Mouse (Mus musculus) layer of hippocampus, postnatal 10 days (tissue): ENCODE measurements around the gene 1700020N01Rik. TPM values are rescaled to one million over a fixed set of nuclear protein-coding genes. Genes with fewer than 3 reads are reported as not detected.
A peak's percentile ranks its signal among the peaks of the same experiment; 100 is the strongest.

ENCODE experiments used
- DNase-seq, 2 experiments: peaks; one replicate each; pipeline ENCODE4 v3.0.0; 2021; ENCODE audit warnings: low spot score in 2 of 2
- total RNA-seq, 2 experiments: library from RNA; stranded (reverse); gene quantifications; 2 replicates each; pipeline ENCODE4 v1.2.3; 2021

1700020N01Rik gene
- total RNA-seq, 2 experiments from 2014 or later = not detected

- DNase-seq = peak; percentile 55 to 65
These were observed 8.0 kb downstream of the 1700020N01Rik start for GRCm38 (mm10) chr10:21600931-21601330.

GRCm38 (mm10) chr10:21604476-21604875, 11.5 kb downstream of the 1700020N01Rik start:
- DNase-seq = no peak

DNA sequence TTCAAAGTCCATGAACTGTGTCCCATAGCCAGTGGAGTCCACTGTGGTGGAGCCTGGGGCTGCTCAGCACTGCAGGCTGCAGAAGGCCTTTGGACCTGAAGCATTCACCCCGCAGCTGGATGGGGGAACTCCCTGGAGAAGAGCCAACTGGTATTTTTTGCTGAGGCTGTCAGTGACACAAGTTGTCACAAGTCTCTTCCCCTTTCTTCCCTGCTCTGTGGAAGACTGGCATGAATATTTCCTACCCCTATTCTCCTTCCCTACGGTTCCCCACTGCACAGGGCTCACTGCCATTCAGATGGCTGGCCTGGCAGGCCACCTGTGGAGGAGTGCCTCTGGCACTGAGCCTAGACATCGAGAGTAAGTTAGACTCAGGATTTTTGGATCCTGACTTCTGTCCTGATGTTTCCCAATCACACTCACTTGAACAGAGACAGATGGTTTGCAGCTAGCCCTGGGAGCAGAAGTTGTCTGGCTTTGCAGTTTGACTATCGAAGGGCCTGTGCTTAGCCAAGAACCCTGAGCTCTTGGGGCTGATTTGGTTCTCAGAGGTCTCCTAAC, 12.1 kb downstream of the 1700020N01Rik start:
- peak; percentile 45 to 54 for DNase-seq

GRCm38 (mm10) chr10:21605601-21606000, 12.7 kb downstream of the 1700020N01Rik start:
- no peak for DNase-seq

DNA sequence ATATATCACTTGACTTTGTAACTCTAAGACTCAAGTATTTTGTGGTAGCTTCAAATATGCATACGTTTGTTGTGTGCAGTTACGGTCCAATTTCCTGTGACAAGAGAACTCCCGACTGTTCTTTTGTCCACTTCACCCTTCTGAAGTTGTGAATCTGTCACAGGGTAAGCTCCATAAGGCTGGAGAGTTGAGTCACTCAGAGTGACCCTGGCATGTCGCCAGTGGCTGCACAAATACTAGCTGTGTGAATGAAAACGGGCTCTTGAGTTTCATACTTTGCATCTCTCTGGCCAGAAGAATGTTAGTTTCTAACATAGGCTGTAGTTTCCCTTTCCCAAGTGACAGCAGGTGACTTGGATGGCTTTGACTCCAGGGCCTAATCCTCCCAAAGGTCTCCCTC, 14.0 kb downstream of the 1700020N01Rik start:
- no peak for DNase-seq

GRCm38 (mm10) chr10:21609583-21609982, 16.6 kb downstream of the 1700020N01Rik start:
- DNase-seq = no peak

- DNase-seq = no peak
These were observed 20.3 kb downstream of the 1700020N01Rik start for GRCm38 (mm10) chr10:21613021-21613860.

DNA sequence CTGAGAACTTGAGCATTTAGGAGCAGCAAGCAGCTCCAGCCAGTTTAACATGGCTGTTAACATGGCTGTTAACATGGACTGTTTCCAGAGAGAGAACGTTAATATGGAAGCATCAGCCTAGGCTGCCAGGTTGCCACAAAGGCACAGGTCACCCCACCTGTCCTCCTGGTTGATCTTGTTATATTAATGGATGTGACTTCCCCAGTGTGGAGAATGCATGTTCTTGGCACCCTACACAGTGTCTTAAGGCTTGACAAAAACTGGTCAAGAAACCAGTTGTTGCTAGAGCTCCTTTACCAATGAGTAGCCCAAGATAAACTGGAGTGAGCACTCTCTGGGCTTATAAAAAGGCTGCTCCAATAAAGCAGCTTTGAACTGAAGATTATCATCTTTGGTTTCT, 21.6 kb downstream of the 1700020N01Rik start:
- no peak for DNase-seq

DNA sequence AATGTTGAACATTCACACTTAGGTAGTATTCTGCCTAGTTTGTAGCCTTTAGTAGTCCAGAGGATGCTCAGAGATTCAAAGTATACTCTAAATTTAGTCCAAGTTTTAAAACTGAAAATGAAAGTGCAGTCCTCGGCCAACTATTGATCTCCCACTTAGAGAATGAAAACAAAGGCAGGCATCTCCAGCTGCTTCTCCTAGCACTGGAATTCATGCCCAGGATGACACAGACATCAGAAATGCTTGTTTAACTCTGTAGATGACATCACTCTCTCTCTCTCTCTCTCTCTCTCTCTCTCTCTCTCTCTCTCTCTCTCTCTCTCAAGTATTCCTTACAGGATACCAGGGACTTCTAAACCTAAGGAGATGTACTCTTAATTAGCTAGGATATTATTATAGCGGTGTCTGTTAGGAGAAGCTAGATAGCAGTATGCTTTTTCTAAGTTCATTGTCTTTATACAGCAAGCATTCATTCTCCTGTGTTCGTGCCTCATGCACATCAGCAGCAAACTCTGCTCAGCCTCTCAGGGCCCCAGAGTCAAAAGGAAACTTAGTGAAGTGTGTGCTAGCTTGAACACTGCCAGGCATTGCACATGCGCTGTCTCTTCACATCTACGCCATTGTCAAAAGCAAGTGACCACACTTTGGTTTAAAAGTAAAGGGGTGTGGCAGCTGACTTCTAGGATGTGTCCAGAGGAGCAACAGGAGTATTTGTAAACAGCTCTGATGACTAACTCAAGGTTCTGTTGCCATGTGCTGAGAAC, 26.0 kb downstream of the 1700020N01Rik start:
- DNase-seq = no peak

DNA sequence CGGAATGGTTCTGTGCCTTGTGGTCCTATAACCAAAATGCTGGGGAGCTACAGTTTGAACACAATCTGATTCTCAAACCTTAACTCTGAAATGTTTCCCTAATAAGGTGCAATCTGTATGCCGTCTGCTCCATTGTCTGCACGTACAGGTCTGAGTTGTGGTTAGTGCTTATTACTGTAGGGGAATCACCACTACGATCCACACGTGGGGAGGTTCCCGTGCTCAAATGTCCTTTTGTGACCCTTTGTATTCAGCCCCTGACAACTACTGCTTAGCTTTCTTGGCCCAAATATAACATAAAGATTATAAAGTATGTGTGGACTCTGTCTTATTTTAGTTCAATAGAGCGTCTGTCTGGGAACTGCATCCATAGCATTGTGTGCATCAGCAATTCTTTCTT, 29.1 kb downstream of the 1700020N01Rik start:
- DNase-seq = no peak

- no peak for DNase-seq
These were observed 35.6 kb downstream of the 1700020N01Rik start for GRCm38 (mm10) chr10:21628555-21628954.

- DNase-seq = no peak
These were observed 36.2 kb downstream of the 1700020N01Rik start for GRCm38 (mm10) chr10:21629031-21629740.

GRCm38 (mm10) chr10:21631481-21631880, 38.5 kb downstream of the 1700020N01Rik start:
- no peak for DNase-seq

DNA sequence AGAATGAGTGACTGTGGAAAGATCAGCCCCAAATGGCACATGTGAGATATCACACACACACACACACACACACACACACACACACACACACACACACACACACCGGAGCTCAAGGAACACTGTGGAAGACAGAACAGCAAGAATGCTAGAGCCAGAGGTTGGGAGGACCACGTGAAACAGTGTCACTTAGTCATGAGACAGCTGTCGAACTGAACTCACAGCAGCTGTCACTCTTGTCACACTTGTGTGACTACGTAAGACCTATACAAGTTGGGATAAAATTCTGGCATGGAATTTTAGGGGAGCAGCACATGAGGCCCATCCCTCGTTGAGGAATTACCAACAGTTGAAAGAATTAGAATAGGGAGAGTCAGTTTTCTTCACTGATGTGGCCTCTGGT, 39.7 kb downstream of the 1700020N01Rik start:
- no peak for DNase-seq

- DNase-seq = no peak
These were observed 43.2 kb downstream of the 1700020N01Rik start for GRCm38 (mm10) chr10:21635988-21636710.

GRCm38 (mm10) chr10:21636711-21637081, 43.8 kb downstream of the 1700020N01Rik start:
- DNase-seq = no peak

- DNase-seq = no peak
These were observed 58.4 kb downstream of the 1700020N01Rik start for GRCm38 (mm10) chr10:21651388-21651787.

DNA sequence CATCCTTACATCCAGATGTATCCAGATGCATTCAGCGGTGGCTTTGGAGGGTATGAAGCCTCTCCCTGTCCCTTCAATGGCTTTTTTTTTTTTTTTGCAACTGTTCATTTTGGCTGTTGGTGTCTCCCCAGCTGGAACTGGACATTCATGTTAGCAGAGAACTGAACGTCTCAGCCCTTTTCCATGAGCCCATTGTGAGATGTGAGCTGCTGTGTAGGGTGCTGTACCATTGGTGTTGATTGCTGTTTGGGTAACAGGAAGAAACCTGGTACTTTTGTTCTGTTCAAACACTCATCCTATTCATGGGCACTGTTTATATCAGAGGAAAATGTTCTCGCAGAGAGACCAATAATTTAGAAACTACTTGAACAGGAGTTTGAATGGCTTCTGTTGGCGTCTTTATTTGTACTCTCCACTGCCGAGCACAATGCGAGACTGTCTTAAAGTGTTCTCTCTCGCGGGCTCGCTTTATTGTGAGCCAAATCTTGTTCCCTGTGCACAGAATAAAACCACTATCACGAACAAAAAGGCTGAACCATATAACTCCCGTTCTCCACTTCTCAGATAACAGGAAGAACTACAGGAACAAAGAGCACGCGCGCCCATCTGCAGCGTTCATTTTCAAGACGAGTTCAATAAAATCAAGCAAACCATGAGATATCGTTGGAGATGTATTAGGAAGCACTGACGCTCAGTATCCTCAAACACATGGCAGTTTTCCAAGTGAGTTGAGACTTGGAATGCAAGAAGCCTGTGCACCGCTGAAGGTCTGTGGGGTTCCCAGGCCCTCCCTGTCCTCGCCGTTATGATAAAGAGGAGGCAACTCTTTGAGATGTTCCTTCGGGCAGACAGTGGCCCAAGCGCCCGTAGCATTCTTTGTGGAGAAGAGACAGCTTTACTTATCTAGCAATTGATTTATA, 59.7 kb downstream of the 1700020N01Rik start:
- no peak for DNase-seq

DNA sequence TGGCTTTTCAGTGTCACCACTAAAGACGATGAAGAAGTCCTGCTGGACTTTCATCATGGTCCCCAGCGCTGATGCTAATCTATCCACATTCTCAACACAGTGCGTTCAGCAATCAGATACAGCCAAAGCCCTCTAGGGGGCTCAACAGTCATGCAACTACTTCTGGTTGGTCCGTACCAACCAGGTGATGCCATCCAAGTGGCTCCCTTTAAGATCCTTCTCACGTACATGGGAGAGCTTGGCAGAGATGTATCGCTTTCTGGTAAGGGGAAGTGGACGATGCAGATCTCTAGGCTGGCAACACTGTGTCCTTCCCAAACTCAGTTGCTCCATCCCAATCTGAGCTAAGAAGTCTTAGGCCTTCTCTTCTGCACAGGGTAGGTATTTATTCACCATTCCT, 60.5 kb downstream of the 1700020N01Rik start:
- DNase-seq = no peak
